8 mouse cellular contexts compared by ENCODE assay signal in the genomic region with DNA sequence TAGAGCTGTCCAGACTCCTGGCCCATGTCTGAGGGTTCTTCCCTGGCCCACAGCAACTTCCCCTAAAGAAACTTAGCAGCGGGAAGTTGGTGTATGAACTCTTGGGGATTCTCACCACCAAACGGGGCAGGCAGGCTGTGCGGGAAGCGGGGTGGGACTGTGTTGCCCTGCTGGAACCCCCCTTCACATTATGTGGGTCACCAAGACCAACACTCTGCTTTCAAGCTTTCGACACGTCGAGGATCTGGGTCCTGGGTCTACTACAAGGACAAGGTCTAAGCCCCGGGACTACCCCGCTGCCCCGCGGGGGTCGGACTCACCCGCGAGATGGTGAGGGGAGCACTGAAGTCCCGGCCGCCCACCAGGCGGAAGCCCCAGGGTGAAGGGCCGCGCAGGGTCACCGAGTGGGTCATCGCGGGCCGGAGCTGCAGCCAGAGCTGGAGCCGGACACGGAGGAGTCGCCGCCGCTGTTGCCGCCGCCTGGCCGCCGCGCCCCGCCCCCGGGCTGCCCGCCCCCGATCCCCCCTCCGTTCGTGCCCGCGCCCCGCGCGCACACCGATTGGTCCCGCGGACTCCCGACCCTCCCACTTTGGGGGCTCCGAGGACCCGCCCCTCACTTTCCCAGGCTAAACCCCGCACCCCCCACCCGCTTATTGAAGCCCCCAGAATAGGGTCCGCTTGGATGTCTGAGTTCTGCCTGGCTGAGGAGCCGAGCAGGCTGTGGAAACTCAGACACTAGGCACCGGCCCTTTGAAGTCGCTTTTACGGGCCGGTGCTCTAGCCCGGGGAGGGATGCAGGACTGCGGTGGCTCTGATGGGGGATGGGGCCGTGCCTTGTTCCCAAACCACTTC. TPM values are rescaled to one million over a fixed set of nuclear protein-coding genes. Genes with fewer than 3 reads are reported as not detected.
DNase-seq lines count a peak whose midpoint lies in the region; ATAC-seq and TF ChIP-seq lines count a peak whose summit lies in the region.

A gene (minus strand): TSS at position 495 of the 852 bp plus-strand sequence.

- H3K27ac ChIP-seq in brown adipose tissue, adult 24 weeks (replicated peaks; ENCODE audit: low read depth, low read length): peak within 1 kb of the TSS; percentile 57
- H3K27ac ChIP-seq in kidney, postnatal 0 days: peak within 1 kb of the TSS; percentile 65
- no peak within 1 kb of the TSS for H3K27ac ChIP-seq in lung, embryonic 16.5 days (ENCODE audit: low read length)
- peak within 1 kb of the TSS; percentile 75 for H3K27ac ChIP-seq in stomach, embryonic 15.5 days

- DNase-seq in ovary, adult 18-20 months (ENCODE audit: low spot score): peak; percentile 54
- no peak for DNase-seq in ovary, postnatal 10 days (ENCODE audit: low spot score)
- peak; percentile 45 to 52 for DNase-seq in heart, adult 18-20 months
- peak; percentile 79 for DNase-seq in kidney, postnatal 0 days (ENCODE audit: low spot score)
- no peak for DNase-seq in B cell, adult 2 months

- peaks cover 14% of the 10 kb centered on the region for H3K4me1 ChIP-seq in brown adipose tissue, adult 24 weeks (ENCODE audit: control insufficient read depth, insufficient read depth, insufficient read length, low read length)
- H3K4me1 ChIP-seq in kidney, postnatal 0 days (replicated peaks; ENCODE audit: insufficient read depth, low read length): peaks cover 7% of the 10 kb centered on the region
- H3K4me1 ChIP-seq in lung, embryonic 16.5 days (replicated peaks; ENCODE audit: control insufficient read depth, insufficient read depth, low read length): peaks cover 26% of the 10 kb centered on the region
- peaks cover 48% of the 10 kb centered on the region for H3K4me1 ChIP-seq in stomach, embryonic 15.5 days

- ATAC-seq in kidney, postnatal 0 days (replicated peaks; ENCODE audit: low FRiP score, low read depth): peak; percentile 63
- ATAC-seq in lung, embryonic 16.5 days (ENCODE audit: low read depth): peak; percentile 37
- peak; percentile 36; the same call in 1 of the 2 replicates for ATAC-seq in stomach, embryonic 15.5 days (ENCODE audit: insufficient read depth, low FRiP score, low read depth)

- H3K4me3 ChIP-seq in brown adipose tissue, adult 24 weeks (ENCODE audit: insufficient read depth, low read depth, low read length): peak within 1 kb of the TSS; percentile 54
- H3K4me3 ChIP-seq in kidney, postnatal 0 days (replicated peaks; ENCODE audit: low read depth, low read length): peak within 1 kb of the TSS; percentile 42
- H3K4me3 ChIP-seq in lung, embryonic 16.5 days (ENCODE audit: low read length): peak within 1 kb of the TSS; percentile 56
- peak within 1 kb of the TSS; percentile 62 for H3K4me3 ChIP-seq in stomach, embryonic 15.5 days (replicated peaks)

- no peak for TF ChIP-seq CTCF in kidney, postnatal 0 days (IDR thresholded peaks at IDR 0.05; ENCODE audit: low read depth)

- H3K27me3 ChIP-seq in kidney, postnatal 0 days (ENCODE audit: insufficient read depth, low read length): no peaks in the 10 kb centered on the region
- peaks cover 5% of the 10 kb centered on the region; the same call in 1 of the 2 replicates for H3K27me3 ChIP-seq in lung, embryonic 16.5 days (ENCODE audit: control insufficient read depth, insufficient read depth, low read depth, low read length)
- no peaks in the 10 kb centered on the region; the same call in 1 of the 2 replicates for H3K27me3 ChIP-seq in stomach, embryonic 15.5 days (replicated peaks)

- peak within 1 kb of the TSS; percentile 42 for H3K9ac ChIP-seq in kidney, postnatal 0 days (ENCODE audit: low read depth, low read length)
- peak within 1 kb of the TSS; percentile 74 for H3K9ac ChIP-seq in lung, embryonic 16.5 days (ENCODE audit: low read length)
- peak within 1 kb of the TSS; percentile 60 for H3K9ac ChIP-seq in stomach, embryonic 15.5 days

- no peaks in the 10 kb centered on the region for H3K9me3 ChIP-seq in kidney, postnatal 0 days (replicated peaks; ENCODE audit: low read length)
- H3K9me3 ChIP-seq in lung, embryonic 16.5 days (ENCODE audit: control insufficient read depth, low read length): no peaks in the 10 kb centered on the region
- H3K9me3 ChIP-seq in stomach, embryonic 15.5 days: no peaks in the 10 kb centered on the region

- peak within 1 kb of the TSS; percentile 83 for H3K4me2 ChIP-seq in kidney, postnatal 0 days (ENCODE audit: low read length)
- H3K4me2 ChIP-seq in lung, embryonic 16.5 days (ENCODE audit: low read depth, low read length): peak within 1 kb of the TSS; percentile 95
- H3K4me2 ChIP-seq in stomach, embryonic 15.5 days: peak within 1 kb of the TSS; percentile 86

- H3K36me3 ChIP-seq in kidney, postnatal 0 days (ENCODE audit: insufficient read depth, low read length): no peaks in the 10 kb centered on the region
- H3K36me3 ChIP-seq in lung, embryonic 16.5 days (ENCODE audit: control insufficient read depth, insufficient read depth, low read length): no peaks in the 10 kb centered on the region
- no peaks in the 10 kb centered on the region for H3K36me3 ChIP-seq in stomach, embryonic 15.5 days

- WGBS in kidney, postnatal 0 days: 2% methylated on average over 44 of the region's 61 CpGs
- 2% methylated on average over 43 of the region's 61 CpGs for WGBS in lung, embryonic 16.5 days
- WGBS in stomach, embryonic 15.5 days: 2% methylated on average over 46 of the region's 61 CpGs

RNA-seq across cellular contexts. Expression of the gene that starts here (rescaled TPM):
- 2.9 and 3.5 TPM in 2 replicates for polyA plus RNA-seq in brown adipose tissue, adult 24 weeks (2012; ENCODE audit: insufficient read depth, insufficient read length, missing spikeins)
- 10 to 100 TPM; 30.2 to 31.9 TPM for total RNA-seq in heart, adult 18-20 months (2021)
- 47.5 and 52.9 TPM in 2 replicates for polyA plus RNA-seq in kidney, postnatal 0 days (2015; fragmentation: Nextera tagmentation; extraction: Ambion mirVana)
- 12.6 and 15.6 TPM in 2 replicates for polyA plus RNA-seq in lung, embryonic 16.5 days (2015; fragmentation: Nextera tagmentation; extraction: Ambion mirVana)
- 49.9 and 52.0 TPM in 2 replicates for polyA plus RNA-seq in stomach, embryonic 15.5 days (2015; fragmentation: Nextera tagmentation; extraction: Ambion mirVana)

Comparison
In these comparisons a context has a peak if more than half of its experiments do, and no peak if none do; other contexts are left out.
1. DNase-seq: peak in ovary, adult 18-20 months (single experiment), heart, adult 18-20 months (2 of 2) and kidney, postnatal 0 days (single experiment); none in ovary, postnatal 10 days (single experiment) and B cell, adult 2 months (0 of 2).
2. Peak in every context shown above with its lines, with median percentiles within 50 percentile points of each other: H3K4me3 ChIP-seq, ATAC-seq, H3K4me2 ChIP-seq and H3K9ac ChIP-seq.